Mouse (Mus musculus) heart, postnatal 0 days (tissue): ENCODE data around the gene Gpr157. TPM values are rescaled to one million over a fixed set of nuclear protein-coding genes. Genes with fewer than 3 reads are reported as not detected.

Source experiments
- ATAC-seq: fragments of 200-750 bp; cut with Nextera tagmentation; 2 replicates; pipeline ENCODE4 v1.8.0; 2017; ENCODE audit warnings: low read depth, moderate number of reproducible peaks, moderate library complexity; ENCODE audit not compliant: insufficient read depth
- DNase-seq: peaks from one replicate; pipeline ENCODE4 v3.0.0-alpha.2; 2016; ENCODE audit warnings: low spot score
- H3K27ac ChIP-seq: fragments of 300-500 bp; sonication (generic); 2 replicates; pipeline ENCODE4 v1.5.1; 2014; ENCODE audit warnings: low read depth, mild to moderate bottlenecking
- H3K27me3 ChIP-seq: fragments of 300-500 bp; sonication (generic); 2 replicates; pipeline ENCODE4 v1.6.1; 2014; ENCODE audit warnings: low read length, mixed read lengths; ENCODE audit not compliant: control insufficient read depth, insufficient read depth
- H3K36me3 ChIP-seq: fragments of 300-500 bp; sonication (generic); replicated peaks from 2 replicates; pipeline ENCODE4 v1.6.1; 2014; ENCODE audit warnings: low read length, mixed read lengths; ENCODE audit not compliant: control insufficient read depth, insufficient read depth
- H3K4me1 ChIP-seq: fragments of 300-500 bp; sonication (generic); 2 replicates; pipeline ENCODE4 v1.6.1; 2014; ENCODE audit warnings: antibody characterized with exemption; ENCODE audit not compliant: control insufficient read depth, insufficient read depth
- H3K4me2 ChIP-seq: fragments of 300-500 bp; sonication (generic); 2 replicates; pipeline ENCODE4 v1.6.1; 2014; ENCODE audit warnings: low read depth, mild to moderate bottlenecking, low read length, moderate library complexity
- H3K4me3 ChIP-seq: fragments of 300-500 bp; sonication (generic); 2 replicates; pipeline ENCODE4 v1.5.1; 2014; ENCODE audit warnings: low read depth, low read length
- H3K9ac ChIP-seq: fragments of 300-500 bp; sonication (generic); replicated peaks from 2 replicates; pipeline ENCODE4 v1.6.1; 2014; ENCODE audit warnings: low read depth, low read length, mixed read lengths
- H3K9me3 ChIP-seq: fragments of 300-500 bp; sonication (generic); replicated peaks from 2 replicates; pipeline ENCODE4 v1.6.1; 2016; ENCODE audit warnings: low read length; ENCODE audit not compliant: control insufficient read depth
- CTCF ChIP-seq: IDR thresholded peaks from 2 replicates; pipeline ENCODE4 v1.5.1; 2016; ENCODE audit warnings: antibody characterized with exemption, control low read depth, low read depth
- EP300 ChIP-seq: IDR thresholded peaks from 2 replicates; pipeline ENCODE4 v1.6.1; 2016; ENCODE audit warnings: antibody characterized with exemption, low read depth
- WGBS: fragments of 180-500 bp; shearing (Covaris S2); extraction: QIAGEN DNeasy Blood & Tissue Kit; methylation state at CpG from one replicate; pipeline ENCODE4 v1.1.7; 2014; 5-methylcytosine and 5-hydroxymethylcytosine counted together
- polyA plus RNA-seq: library from polyadenylated mRNA; unstranded; fragments of >200 nt; fragmentation: Nextera tagmentation; extraction: Ambion mirVana; gene quantifications from 2 replicates; pipeline ENCODE4 v1.2.1, GENCODE M21; 2015
- total RNA-seq: library from RNA; depleted of rRNA; stranded (reverse); fragments of >200 nt; gene quantifications from 2 replicates; pipeline ENCODE4 v1.2.3, GENCODE M21; 2014; ENCODE audit warnings: low replicate concordance

Gpr157 gene
- total and polyA plus RNA-seq, 2 experiments from 2014 or later = 4.5 to 23.3 TPM

DNA sequence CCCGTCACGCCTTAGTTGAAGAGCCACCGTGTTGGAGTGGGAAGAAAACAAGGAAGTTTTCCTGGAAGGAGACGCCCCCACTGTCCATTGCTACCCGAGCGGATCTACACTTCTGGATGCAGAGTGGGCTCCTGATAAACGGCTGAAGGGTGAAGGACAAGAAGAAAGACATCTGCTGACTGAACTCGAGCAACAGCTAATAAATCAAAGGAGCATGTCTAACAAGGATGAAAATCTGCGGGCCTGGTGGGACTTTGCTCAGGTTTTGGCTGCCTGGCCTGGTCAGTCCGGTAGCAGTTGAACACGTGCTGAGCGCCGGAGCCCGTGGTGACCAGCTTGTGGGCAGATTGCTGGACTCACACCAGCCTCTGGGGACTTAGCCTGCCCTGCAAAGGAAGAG, 32.5 kb downstream of the Gpr157 start:
- H3K27ac ChIP-seq = no peak overlapping the region
- 0 out of 2 replicates have a peak overlapping the region, but pooled peaks have one; percentile 22 for H3K4me2 ChIP-seq
- no peak overlapping the region for H3K9ac ChIP-seq
- no peak for TF ChIP-seq CTCF
- TF ChIP-seq EP300 = no peak
- no peaks in the 10 kb centered on the region for H3K4me1 ChIP-seq
- no peak for ATAC-seq
- no peak overlapping the region for H3K4me3 ChIP-seq
- no peak for DNase-seq
- no peaks in the 10 kb centered on the region for H3K27me3 ChIP-seq
- H3K36me3 ChIP-seq = no peaks in the 10 kb centered on the region
- H3K9me3 ChIP-seq = no peaks in the 10 kb centered on the region
- WGBS = 54% methylated on average over 14 of the region's 14 CpGs

DNA sequence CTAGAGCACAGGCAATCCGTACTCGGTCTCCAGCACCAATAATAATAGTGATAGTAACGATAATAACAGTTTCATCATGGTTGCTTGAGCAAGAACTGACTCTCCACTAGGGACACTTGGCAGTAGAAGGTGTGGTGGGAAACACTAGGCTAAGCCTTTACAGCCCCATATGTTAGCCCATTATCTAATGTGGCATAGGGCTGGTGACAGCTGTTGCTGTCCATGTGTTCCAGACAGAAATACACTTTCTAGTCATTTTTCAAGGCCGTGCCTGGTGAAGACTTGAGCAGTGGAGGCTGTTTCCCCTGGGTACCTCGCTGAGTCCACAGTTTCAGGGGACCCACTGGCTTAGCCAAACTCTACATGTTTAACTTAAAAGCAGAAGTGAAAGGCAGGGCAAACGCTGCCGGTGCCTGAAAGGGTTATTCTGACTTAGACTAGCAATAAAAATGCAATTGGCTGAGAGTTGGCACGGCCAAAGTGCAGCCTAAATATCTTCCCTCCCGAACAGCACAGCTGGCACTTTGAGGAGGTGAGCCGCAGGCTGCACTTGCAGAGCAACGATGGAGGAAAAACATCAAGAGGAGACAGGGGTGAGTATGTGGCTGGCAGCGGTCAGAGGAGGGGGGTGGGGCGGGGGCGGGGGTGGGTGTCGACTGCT, 33.1 kb downstream of the Gpr157 start:
- TF ChIP-seq EP300 = no peak
- TF ChIP-seq CTCF = no peak
- ATAC-seq (no peak), DNase-seq (no peak)
- H3K27ac ChIP-seq = no peak overlapping the region
- H3K4me1 ChIP-seq = no peaks in the 10 kb centered on the region
- H3K4me3 ChIP-seq = no peak overlapping the region
- no peak overlapping the region for H3K9ac ChIP-seq
- no peaks in the 10 kb centered on the region for H3K27me3 ChIP-seq
- WGBS = 45% methylated on average over 15 of the region's 15 CpGs
- H3K9me3 ChIP-seq = no peaks in the 10 kb centered on the region
- H3K4me2 ChIP-seq = no peak overlapping the region
- H3K36me3 ChIP-seq = no peaks in the 10 kb centered on the region

DNA sequence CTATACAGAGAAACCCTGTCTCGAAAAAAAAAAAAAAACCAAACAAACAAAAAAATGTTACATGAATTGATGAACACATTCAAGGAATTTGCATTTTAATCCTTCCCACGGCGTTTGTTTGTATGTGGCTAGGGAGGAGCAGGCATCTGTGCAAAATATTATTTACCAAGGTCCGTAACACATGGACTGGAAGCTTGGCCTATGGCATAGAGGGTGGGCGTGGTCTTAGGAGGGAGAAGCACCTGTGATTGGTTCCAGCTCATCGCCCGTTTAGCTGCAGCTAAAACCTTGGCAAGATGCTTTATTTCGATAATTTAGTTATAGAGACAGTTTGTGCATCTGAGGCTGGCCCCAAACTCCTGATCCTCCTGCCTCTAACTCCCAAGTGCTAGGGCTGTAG, 34.3 kb downstream of the Gpr157 start:
- H3K4me3 ChIP-seq = no peak overlapping the region
- H3K36me3 ChIP-seq = no peaks in the 10 kb centered on the region
- no peaks in the 10 kb centered on the region for H3K27me3 ChIP-seq
- H3K27ac ChIP-seq = no peak overlapping the region
- no peak for TF ChIP-seq CTCF
- TF ChIP-seq EP300 = no peak
- ATAC-seq = no peak
- 69% methylated on average over 8 of the region's 8 CpGs for WGBS
- DNase-seq = no peak
- no peaks in the 10 kb centered on the region for H3K4me1 ChIP-seq
- H3K4me2 ChIP-seq = no peak overlapping the region
- H3K9ac ChIP-seq = no peak overlapping the region
- no peaks in the 10 kb centered on the region for H3K9me3 ChIP-seq

DNA sequence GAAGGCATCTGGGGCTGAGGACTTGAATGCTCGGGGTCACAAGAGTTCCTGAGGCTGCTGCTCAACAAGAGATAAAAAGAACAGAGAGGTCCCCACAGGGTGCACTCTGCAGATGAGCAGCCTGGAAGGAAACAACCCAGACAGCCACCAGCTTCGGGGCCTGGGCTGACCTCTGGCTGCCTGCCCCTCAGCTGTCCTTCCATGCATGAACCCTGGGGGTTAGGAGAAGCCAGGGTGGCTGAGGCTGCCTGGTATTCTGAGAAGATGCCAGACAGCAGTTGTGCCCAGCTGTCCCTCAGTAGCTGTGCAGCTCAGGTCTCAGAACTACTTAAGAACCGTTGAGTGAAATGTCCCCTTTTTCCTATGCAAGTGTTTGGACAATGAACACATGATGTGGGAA, 35.3 kb downstream of the Gpr157 start:
- WGBS = 40% methylated on average over 3 of the region's 3 CpGs
- Histone ChIP-seq H3K27me3 (no peaks in the 10 kb centered on the region), H3K4me1 (no peaks in the 10 kb centered on the region), H3K4me2 (no peak overlapping the region), H3K27ac (no peak overlapping the region), H3K36me3 (no peaks in the 10 kb centered on the region), H3K4me3 (no peak overlapping the region), H3K9me3 (no peaks in the 10 kb centered on the region), H3K9ac (no peak overlapping the region)
- DNase-seq (no peak), ATAC-seq (no peak)
- TF ChIP-seq CTCF = no peak
- TF ChIP-seq EP300 = no peak

DNA sequence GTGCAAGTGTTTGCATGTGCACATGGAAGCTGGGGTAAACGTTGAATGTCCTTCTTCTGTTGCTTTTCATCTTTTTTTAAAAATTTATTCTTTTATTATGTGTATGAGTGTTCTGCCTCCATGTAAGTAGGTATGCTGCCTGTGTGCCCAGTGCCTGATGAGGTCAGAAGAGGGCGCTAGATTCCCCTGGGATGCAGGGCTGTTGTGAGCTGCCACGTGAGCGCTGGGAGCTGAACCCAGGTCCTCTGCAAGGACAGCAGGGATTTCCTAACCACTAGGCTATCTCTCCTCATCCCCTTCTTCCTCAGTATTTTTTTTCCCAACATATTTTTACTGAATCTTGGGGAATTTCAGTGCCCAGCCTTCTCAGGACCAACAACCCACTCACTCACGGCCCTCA, 39.2 kb downstream of the Gpr157 start:
- Histone ChIP-seq H3K9me3 (no peaks in the 10 kb centered on the region), H3K27me3 (no peaks in the 10 kb centered on the region), H3K27ac (no peak overlapping the region), H3K4me2 (no peak overlapping the region), H3K4me1 (no peaks in the 10 kb centered on the region), H3K9ac (no peak overlapping the region), H3K36me3 (no peaks in the 10 kb centered on the region), H3K4me3 (no peak overlapping the region)
- TF ChIP-seq EP300 (no peak), CTCF (no peak)
- 84% methylated on average over 5 of the region's 5 CpGs for WGBS
- DNase-seq (no peak), ATAC-seq (no peak)

- H3K27me3 ChIP-seq = no peaks in the 10 kb centered on the region
- no peak overlapping the region for H3K4me2 ChIP-seq
- H3K9ac ChIP-seq = no peak overlapping the region
- TF ChIP-seq EP300 (no peak), CTCF (no peak)
- H3K36me3 ChIP-seq = no peaks in the 10 kb centered on the region
- no peak for DNase-seq
- H3K4me1 ChIP-seq = peaks cover 3% of the 10 kb centered on the region; the same call in 1 of the 2 replicates
- H3K4me3 ChIP-seq = no peak overlapping the region
- ATAC-seq = no peak
- WGBS = 89% methylated on average over 7 of the region's 7 CpGs
- H3K9me3 ChIP-seq = no peaks in the 10 kb centered on the region
- H3K27ac ChIP-seq = no peak overlapping the region
Observed at GRCm38 (mm10) chr4:150127894-150128293, 40.7 kb downstream of the Gpr157 start.
